Mouse (Mus musculus) cerebellum, postnatal 10 days (tissue): ENCODE data around the gene Gk.

Experiments used
- DNase-seq, 2 experiments: peaks; one replicate each; pipeline ENCODE4 v3.0.0; 2021; ENCODE audit warnings: mixed read lengths in 2 of 2

The Gk gene

GRCm38 (mm10) chrX:85776544-85777087 is at the start of gene Gk:
Gene Gk, minus strand, starts transcription at chrX:85776819.
- peak; percentile 98 to 99 for DNase-seq

GRCm38 (mm10) chrX:85804706-85805376 is 28.2 kb upstream of the Gk start:
- no peak for DNase-seq

DNA sequence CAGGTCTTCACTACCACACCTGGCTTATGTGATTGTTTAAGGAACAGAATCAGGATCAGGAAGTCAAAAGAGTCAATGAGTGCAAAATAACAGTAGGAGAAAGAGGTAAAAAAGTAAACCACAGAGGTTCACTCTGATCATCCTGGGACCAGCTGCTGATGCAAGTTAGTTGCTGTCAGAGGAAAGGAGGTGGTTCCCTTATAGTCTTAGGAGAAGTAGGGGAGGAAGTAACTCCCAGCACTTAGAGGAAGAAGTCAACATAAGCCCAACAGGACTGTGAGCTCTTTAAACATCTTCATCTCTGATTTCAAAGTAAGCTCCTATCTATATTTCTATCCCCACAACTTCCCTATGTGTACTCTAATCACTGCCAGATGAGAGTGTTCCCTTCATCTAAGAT is 26.4 kb upstream of the Gk start:
- DNase-seq: no peak

- DNase-seq: no peak
Measured at GRCm38 (mm10) chrX:85797449-85797848, 20.8 kb upstream of the Gk start.

DNA sequence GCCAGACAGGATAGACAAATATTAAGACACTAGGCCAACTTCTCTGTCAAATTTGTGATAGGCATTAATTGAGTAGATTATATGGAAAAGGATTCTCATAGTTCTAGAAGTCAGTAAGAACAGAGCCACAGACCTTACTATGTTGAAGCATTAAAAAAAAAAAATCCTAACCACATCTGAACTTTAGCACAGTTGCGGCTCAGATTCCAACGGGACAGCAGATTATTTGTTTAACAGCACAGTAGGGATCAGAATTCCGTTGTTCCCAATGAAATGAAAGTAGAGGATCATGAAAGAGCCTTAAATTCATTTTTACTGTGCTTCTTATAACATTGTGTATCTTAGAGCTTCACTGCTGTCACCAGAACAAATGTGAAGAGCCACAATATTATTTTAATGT is 1.7 kb upstream of the Gk start:
- DNase-seq: no peak

DNA sequence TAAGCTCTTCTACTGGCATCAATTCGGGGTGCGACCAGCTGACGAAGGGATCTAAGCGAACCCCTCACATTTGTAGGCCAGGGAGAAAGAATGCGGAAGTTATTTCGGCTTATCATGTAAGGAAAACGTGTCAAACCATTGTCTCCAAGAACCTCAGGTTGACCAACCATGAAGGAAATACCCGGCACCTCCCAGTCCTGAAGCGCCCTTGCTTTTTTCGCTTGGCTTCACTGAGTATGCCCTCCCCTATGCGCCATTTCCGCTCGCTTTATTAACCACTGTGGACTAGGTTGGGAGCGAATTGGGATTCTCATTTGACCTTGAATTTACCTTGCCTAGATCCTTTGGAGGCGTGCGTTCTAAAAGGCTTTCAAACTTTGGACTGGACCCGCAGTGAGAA is 522 bp upstream of the Gk start:
- peak; percentile 66 to 70 for DNase-seq

DNA sequence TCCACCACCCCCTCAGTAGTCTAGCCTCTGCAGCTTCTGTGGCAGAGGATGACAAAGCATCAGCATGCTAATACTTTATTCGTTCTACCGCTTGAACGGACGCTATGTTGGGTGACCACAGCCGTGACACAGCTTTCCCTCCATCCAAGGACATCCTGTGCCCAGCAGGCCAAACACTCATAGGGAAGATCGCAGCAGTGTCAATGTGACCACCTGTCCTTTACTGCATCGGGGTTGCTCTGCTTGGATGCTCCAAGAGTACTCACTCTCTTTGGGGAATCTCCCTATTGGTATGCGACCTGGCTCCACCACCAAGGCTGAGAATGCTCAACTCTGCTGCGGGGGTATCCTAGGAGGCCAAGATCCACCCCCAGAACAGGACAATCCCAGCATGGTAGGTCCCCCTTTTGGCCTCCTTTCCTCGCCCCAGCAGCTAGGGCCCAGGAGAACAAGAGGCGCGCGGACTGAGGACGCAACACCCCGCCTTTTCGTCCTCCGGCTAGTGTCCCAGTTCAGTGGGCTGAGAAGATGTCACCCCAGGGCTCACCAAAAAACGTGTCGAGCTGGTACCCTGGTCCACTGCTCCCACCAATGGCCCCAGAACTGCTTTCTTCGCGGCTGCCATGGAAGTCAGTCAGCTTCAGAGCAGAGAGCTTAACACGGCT is 608 bp downstream of the Gk start:
- DNase-seq: no peak

- no peak for DNase-seq
Measured at GRCm38 (mm10) chrX:85771303-85771702, 5.3 kb downstream of the Gk start.

GRCm38 (mm10) chrX:85770747-85771146 is 5.9 kb downstream of the Gk start:
- DNase-seq: no peak

DNA sequence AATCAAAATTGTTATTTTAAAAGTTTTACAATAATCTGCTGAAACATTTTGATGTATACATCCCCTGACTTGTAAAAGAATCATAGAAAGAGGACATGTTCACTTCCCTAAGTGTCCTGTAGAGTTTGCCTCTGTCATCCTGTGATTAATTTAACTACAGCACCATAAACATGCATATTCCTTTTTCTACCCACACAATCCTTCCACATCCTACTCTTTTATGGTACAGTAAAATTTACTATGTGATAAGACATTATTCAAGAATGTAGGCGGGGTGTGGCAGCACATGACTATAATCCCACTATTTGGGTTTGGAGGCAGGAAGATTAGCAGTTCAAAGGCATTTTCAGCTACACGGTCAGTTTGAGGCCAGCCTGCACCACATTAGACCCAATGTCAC is 8.0 kb downstream of the Gk start:
- DNase-seq: no peak

- DNase-seq: no peak
Measured at GRCm38 (mm10) chrX:85756005-85756404, 20.6 kb downstream of the Gk start.

GRCm38 (mm10) chrX:85743837-85744236 is 32.8 kb downstream of the Gk start:
- DNase-seq: no peak

DNA sequence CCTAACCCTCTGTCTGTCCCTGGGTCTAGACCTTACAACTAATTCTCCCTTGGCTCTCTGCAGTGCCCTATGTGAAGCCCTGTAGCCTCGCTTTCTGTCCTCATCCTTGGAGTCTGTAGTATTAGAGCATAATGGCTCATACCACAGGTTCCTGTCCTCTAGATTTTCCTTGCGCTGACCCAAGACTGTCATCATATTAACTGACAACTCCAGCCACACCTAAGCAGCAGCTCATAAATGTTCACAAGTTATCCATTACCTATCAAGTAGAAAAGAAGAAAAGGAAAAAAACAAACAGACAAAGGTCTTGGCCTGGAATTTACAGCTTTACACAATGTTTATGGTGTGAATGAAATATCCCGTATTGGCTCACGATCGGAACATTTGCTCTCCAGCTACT is 43.4 kb downstream of the Gk start:
- no peak for DNase-seq

GRCm38 (mm10) chrX:85731133-85731938 is 45.3 kb downstream of the Gk start:
- no peak for DNase-seq

- peak; percentile 14 to 16 for DNase-seq
Measured at GRCm38 (mm10) chrX:85721226-85721625, 55.4 kb downstream of the Gk start.

GRCm38 (mm10) chrX:85710399-85710798 is 66.2 kb downstream of the Gk start:
- DNase-seq: no peak

- DNase-seq: no peak
Measured at GRCm38 (mm10) chrX:85705715-85706114, 70.9 kb downstream of the Gk start.

DNA sequence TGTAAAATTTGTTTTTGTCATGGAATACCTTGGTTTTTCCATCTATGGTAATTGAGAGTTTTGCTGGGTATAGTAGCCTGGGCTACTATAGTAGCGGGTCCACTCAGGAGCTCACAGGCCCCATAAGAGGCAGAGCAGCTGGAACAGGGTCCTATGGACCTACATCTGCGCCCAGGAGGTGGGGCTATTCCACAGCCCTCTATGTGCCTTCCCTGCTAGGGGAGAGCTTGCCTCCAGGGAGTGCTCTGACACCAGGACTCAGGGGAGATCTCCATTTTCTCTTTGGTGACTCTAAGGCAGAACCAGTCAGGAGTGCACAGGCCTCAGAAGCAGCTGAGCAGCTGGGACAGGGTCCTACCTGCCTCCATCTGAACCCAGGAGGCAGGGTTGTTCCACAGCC is 92.9 kb downstream of the Gk start:
- DNase-seq: no peak

GRCm38 (mm10) chrX:85682125-85682524 is 94.5 kb downstream of the Gk start:
- DNase-seq: no peak

- peak; percentile 45 to 49 for DNase-seq
Measured at GRCm38 (mm10) chrX:85676808-85677207, 99.8 kb downstream of the Gk start.
